Mouse (Mus musculus) activated CD4-positive, CD25-positive, alpha-beta regulatory T cell, adult 9 weeks (primary cell): ENCODE data around the gene Nemf. TPM values are rescaled to one million over a fixed set of nuclear protein-coding genes. Genes with fewer than 3 reads are reported as not detected.

Experiments used
- polyA plus RNA-seq: library from polyadenylated mRNA; unstranded; fragments of 100-300 nt; shearing (Covaris generic); gene quantifications from one replicate; pipeline ENCODE4 v1.2.1, GENCODE M21; 2017

Gene Nemf
- polyA plus RNA-seq: 135 TPM

DNA sequence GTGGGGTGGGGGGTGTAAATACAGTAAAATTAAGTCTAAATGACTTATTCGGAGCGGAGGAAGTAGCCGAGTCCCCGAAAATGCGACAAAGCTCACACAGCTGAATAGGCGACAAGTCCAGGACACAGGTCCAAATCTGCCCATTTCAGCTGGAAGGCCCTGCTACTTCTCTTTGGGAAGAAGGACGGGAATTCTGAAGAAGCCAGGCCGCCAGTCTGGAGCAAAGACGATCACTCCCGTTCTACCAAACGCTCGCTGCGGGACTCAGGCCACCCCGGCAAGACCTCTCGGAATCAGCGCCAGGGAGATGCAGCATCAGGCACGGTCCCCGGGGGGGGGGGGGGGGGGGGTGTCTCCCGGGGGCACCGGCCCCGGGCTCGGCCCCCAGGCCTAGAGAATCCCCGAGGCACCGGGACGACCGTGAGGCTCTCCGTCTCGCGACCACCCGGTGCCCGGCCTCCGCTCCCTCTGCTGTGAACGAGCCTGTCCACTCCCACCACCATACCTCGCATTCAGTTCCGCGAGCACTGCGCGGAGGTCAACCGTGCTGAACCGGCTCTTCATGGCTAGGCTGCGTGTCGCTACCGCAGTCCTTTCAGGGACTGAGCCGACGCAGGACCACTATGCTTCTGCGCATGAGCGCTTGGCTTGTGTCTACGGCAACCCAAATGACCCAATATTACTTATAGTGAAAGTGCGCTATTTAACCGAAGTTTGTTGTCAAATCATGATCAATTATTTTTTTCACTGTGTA is at the start of gene Nemf:
Nemf (minus strand) TSS at position 620 of the 754 bp plus-strand sequence.

DNA sequence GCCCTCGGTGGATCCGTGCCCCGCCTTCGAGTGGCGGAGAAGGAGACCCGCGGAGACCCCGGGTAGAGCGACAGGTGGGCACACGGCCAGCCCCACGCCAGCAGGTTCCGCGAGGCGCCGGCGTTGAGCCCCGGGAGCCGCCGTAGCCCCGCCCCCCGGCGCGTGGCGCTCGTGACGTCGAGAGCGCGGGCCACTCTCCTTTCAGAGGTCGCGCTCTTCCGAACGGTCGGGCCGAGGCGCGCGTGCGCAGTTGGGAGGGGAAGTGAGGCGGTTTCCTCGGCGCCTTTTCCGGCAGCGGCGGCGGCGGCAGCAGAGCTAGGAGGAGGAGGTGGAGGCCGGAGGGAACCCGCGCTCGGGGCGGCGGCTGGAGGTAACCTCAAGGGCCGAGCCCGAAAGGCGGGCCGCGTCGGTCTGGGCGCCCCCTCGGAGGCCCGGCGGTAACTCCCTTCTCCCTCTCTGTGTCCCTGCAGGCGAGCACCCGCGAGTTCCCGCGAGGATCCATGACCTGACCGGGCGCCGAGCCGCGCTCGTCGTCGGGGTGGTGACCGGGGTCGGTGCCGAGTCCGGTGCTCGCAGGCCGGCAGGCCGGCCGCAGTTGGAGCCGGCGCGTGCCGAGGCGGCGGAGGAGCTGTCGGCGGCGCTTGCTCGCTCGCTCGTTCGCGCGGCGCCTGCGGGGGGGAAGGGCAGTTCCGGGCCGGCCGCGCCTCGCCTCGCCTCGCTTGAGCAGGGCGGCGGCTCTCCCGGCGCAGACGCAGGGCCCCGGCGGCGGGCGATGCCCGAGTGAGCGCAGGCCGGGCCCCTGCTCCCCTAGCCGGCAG is 15.1 kb upstream of the Nemf start, which contains the start of the genes Arf6 and Gm9887:
Arf6 (plus strand) TSS at position 297 of the 818 bp plus-strand sequence.
Gm9887 (minus strand) TSS at position 605 of the 818 bp plus-strand sequence.

DNA sequence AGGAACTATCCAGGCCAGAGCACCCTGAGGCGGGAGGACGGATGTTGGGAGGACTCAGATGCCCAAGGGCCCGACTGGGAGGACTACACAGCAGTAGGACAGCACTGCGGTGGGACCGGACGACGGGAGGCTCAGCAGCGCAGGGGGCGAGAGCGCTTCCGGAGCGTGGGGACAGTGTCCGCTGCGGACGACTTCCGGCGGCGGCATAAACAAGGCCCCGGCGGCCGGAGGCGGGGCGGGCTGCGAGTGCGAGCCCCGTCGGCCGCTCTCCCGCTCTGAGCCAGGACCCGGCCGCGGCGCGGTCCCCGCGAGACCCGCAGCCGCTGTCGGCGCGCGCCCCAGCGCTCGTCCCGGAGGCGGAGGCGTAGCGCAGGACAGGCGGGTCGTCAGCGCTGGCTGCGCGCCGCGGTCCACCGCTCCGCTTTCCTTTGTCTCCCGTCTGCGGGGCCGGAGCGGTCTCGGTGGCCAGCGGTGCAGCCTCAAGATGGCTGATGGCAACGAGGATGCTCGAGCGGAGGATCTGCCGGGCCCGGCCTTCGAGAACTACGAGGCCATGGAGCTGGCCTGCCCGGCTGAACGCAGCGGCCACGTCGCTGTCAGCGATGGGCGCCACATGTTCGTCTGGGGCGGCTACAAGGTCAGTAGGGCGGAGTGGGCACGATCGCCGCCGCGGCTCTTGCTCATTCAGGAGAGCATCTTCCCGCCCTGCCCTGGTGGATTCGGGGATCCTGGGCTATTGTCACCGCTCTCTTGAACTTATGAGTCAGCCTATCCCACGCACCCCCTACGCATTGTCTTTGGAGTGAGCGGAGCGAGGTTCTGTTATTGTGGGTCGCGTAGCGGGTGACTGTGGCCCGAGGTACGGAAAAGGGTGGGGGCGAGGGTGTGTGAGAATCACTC is 60.2 kb downstream of the Nemf start, which contains the start of gene Klhdc2:
Klhdc2 (plus strand) TSS at position 171 of the 900 bp plus-strand sequence.

Other genes with a start within 250 kb of the Nemf start
- 2,125 TPM for gene Rps29, start 198.0 kb downstream of the Nemf start, polyA plus RNA-seq
- gene Lrr1, start 188.4 kb downstream of the Nemf start, polyA plus RNA-seq: 1.4 TPM
- 474 TPM for gene Rpl36al, start 173.1 kb downstream of the Nemf start, polyA plus RNA-seq
- gene Mgat2, start 173.0 kb downstream of the Nemf start, polyA plus RNA-seq: 15.9 TPM
- gene Gm49383, start 160.1 kb downstream of the Nemf start, polyA plus RNA-seq: 15.0 TPM
- 7.4 TPM for gene Dnaaf2, start 158.7 kb downstream of the Nemf start, polyA plus RNA-seq
- 21.0 TPM for gene Gm49384, start 152.9 kb downstream of the Nemf start, polyA plus RNA-seq
- gene Pole2, start 129.0 kb downstream of the Nemf start, polyA plus RNA-seq: 9.6 TPM
- 20.1 TPM for gene Klhdc1, start 116.0 kb downstream of the Nemf start, polyA plus RNA-seq
- 11.5 TPM for gene Klhdc2, start 60.5 kb downstream of the Nemf start, polyA plus RNA-seq
- 13.9 TPM for gene Arf6, start 15.0 kb upstream of the Nemf start, polyA plus RNA-seq
- gene Gm9887, start 15.3 kb upstream of the Nemf start, polyA plus RNA-seq: not detected
- 4.5 TPM for gene Vcpkmt, start 225.9 kb upstream of the Nemf start, polyA plus RNA-seq